In genomic region chr9:56334363-56334762, GRCm38 (mm10) we compare ENCODE assay signal across 27 mouse cellular contexts.
"Had no signal": no experiment of that assay in that cellular context is flagged by ENCODE, and none has a peak within 500 bp of the region (broad histone marks: within the 10 kb centered on the region; RNA-seq: fewer than 3 reads in every experiment).

No protein-coding gene starts in this region.

- H3K27ac ChIP-seq: embryonic facial prominence, embryonic 10.5 days; embryonic facial prominence, embryonic 12.5 days; embryonic facial prominence, embryonic 13.5 days; embryonic facial prominence, embryonic 15.5 days; forebrain, embryonic 10.5 days; forebrain, embryonic 12.5 days; forebrain, embryonic 13.5 days; forebrain, embryonic 15.5 days; gastrocnemius, adult 2 months; heart, adult 2 months had no signal

- H3K4me1 ChIP-seq: embryonic facial prominence, embryonic 10.5 days; embryonic facial prominence, embryonic 12.5 days; embryonic facial prominence, embryonic 13.5 days; embryonic facial prominence, embryonic 15.5 days; forebrain, embryonic 10.5 days; forebrain, embryonic 12.5 days; forebrain, embryonic 13.5 days; forebrain, embryonic 15.5 days had no signal

- H3K4me3 ChIP-seq: embryonic facial prominence, embryonic 10.5 days; embryonic facial prominence, embryonic 12.5 days; embryonic facial prominence, embryonic 13.5 days; embryonic facial prominence, embryonic 15.5 days; erythroblast, embryonic 14.5 days; forebrain, embryonic 10.5 days; forebrain, embryonic 12.5 days; forebrain, embryonic 13.5 days; forebrain, embryonic 15.5 days; gastrocnemius, adult 2 months; heart, adult 2 months had no signal

- H3K36me3 ChIP-seq: embryonic facial prominence, embryonic 10.5 days; embryonic facial prominence, embryonic 12.5 days; embryonic facial prominence, embryonic 13.5 days; embryonic facial prominence, embryonic 15.5 days; forebrain, embryonic 10.5 days; forebrain, embryonic 12.5 days; forebrain, embryonic 15.5 days had no signal

- DNase-seq: cerebellum, adult 9-10 months; cerebellum, adult 9-11 months; cerebellum, postnatal 10 days; cerebellum, postnatal 14 days; cerebellum, postnatal 25 days; cerebellum, postnatal 36 days; embryo, embryonic 11 days; forebrain, postnatal 0 days; gastrocnemius, adult 2 months; gastrocnemius, postnatal 10 days; gastrocnemius, postnatal 14 days; gastrocnemius, postnatal 25 days; gastrocnemius, postnatal 36 days; heart, adult 11 months; heart, adult 18-20 months; heart, adult 2 months had no signal

- H3K27me3 ChIP-seq: embryonic facial prominence, embryonic 12.5 days; embryonic facial prominence, embryonic 13.5 days; embryonic facial prominence, embryonic 15.5 days; forebrain, embryonic 12.5 days; forebrain, embryonic 13.5 days; forebrain, embryonic 15.5 days had no signal

- ATAC-seq: forebrain, embryonic 13.5 days; forebrain, embryonic 14.5 days; forebrain, embryonic 15.5 days; forebrain, embryonic 16.5 days; forebrain, postnatal 0 days had no signal

- H3K4me2 ChIP-seq: embryonic facial prominence, embryonic 12.5 days; embryonic facial prominence, embryonic 13.5 days; embryonic facial prominence, embryonic 15.5 days; forebrain, embryonic 12.5 days; forebrain, embryonic 13.5 days; forebrain, embryonic 15.5 days had no signal

- H3K9ac ChIP-seq: embryonic facial prominence, embryonic 12.5 days; embryonic facial prominence, embryonic 13.5 days; embryonic facial prominence, embryonic 15.5 days; forebrain, embryonic 12.5 days; forebrain, embryonic 13.5 days; forebrain, embryonic 15.5 days; forebrain, postnatal 0 days had no signal

- H3K9me3 ChIP-seq: embryonic facial prominence, embryonic 10.5 days; embryonic facial prominence, embryonic 12.5 days; embryonic facial prominence, embryonic 13.5 days; embryonic facial prominence, embryonic 15.5 days; forebrain, embryonic 10.5 days; forebrain, embryonic 12.5 days; forebrain, embryonic 13.5 days; forebrain, embryonic 15.5 days had no signal
